Mouse (Mus musculus) embryonic facial prominence, embryonic 10.5 days (tissue): ENCODE results near the gene Cand2. TPM values are rescaled to one million over a fixed set of nuclear protein-coding genes. Genes with fewer than 3 reads are reported as not detected.

Experiments
- DNase-seq: peaks from one replicate; pipeline ENCODE4 v3.0.0-alpha.2; 2017; ENCODE audit warnings: low spot score
- H3K27ac ChIP-seq: fragments of 300-500 bp; sonication (generic); replicated peaks from 2 replicates; pipeline ENCODE4 v1.5.1; 2016; ENCODE audit warnings: mild to moderate bottlenecking
- H3K27me3 ChIP-seq: fragments of 300-500 bp; sonication (generic); replicated peaks from 2 replicates; pipeline ENCODE4 v1.6.1; 2016; ENCODE audit warnings: low read depth, mild to moderate bottlenecking; ENCODE audit not compliant: poor library complexity, severe bottlenecking
- H3K36me3 ChIP-seq: fragments of 300-500 bp; sonication (generic); replicated peaks from 2 replicates; pipeline ENCODE4 v1.6.1; 2016; ENCODE audit warnings: mild to moderate bottlenecking, moderate library complexity
- H3K4me1 ChIP-seq: fragments of 300-500 bp; sonication (generic); 2 replicates; pipeline ENCODE4 v1.6.1; 2016
- H3K4me3 ChIP-seq: fragments of 300-500 bp; sonication (generic); 2 replicates; pipeline ENCODE4 v1.5.1; 2016; ENCODE audit warnings: mild to moderate bottlenecking, moderate library complexity
- H3K9me3 ChIP-seq: fragments of 300-500 bp; sonication (generic); 2 replicates; pipeline ENCODE4 v1.6.1; 2016; ENCODE audit warnings: mild to moderate bottlenecking
- WGBS: fragments of 180-500 bp; shearing (Covaris S2); methylation state at CpG from one replicate; pipeline ENCODE4 v1.1.7; 2016; 5-methylcytosine and 5-hydroxymethylcytosine counted together
- polyA plus RNA-seq: library from polyadenylated mRNA; unstranded; fragments of >200 nt; fragmentation: Nextera tagmentation; extraction: Ambion mirVana; gene quantifications from 2 replicates; pipeline ENCODE4 v1.2.1, GENCODE M21; 2016

Gene Cand2
- 68.9 and 71.8 TPM in 2 replicates for polyA plus RNA-seq

GRCm38 (mm10) chr6:115774501-115774921, at the start of gene Cand2:
Gene Cand2, plus strand, starts transcription at chr6:115774538.
- peak; percentile 90 for DNase-seq
- Histone ChIP-seq H3K9me3 (no peaks in the 10 kb centered on the region), H3K27me3 (no peaks in the 10 kb centered on the region), H3K4me3 (peak within 1 kb of the TSS; percentile 92), H3K4me1 (peaks cover 31% of the 10 kb centered on the region), H3K36me3 (peaks cover 27% of the 10 kb centered on the region), H3K27ac (peak within 1 kb of the TSS; percentile 98)
- WGBS, result 0% methylated on average over 28 of the region's 28 CpGs

- WGBS, result 75% methylated on average over 1 of the region's 1 CpGs
- H3K36me3 ChIP-seq, result no peaks in the 10 kb centered on the region
- H3K9me3 ChIP-seq, result no peaks in the 10 kb centered on the region
- H3K4me1 ChIP-seq, result peaks cover 13% of the 10 kb centered on the region
- no peak overlapping the region for H3K4me3 ChIP-seq
- H3K27me3 ChIP-seq, result no peaks in the 10 kb centered on the region
- DNase-seq, result peak; percentile 67
- no peak overlapping the region for H3K27ac ChIP-seq
These were observed 47.2 kb upstream of the Cand2 start for GRCm38 (mm10) chr6:115727108-115727507.

GRCm38 (mm10) chr6:115727570-115727969, 46.8 kb upstream of the Cand2 start:
- no peaks in the 10 kb centered on the region for H3K27me3 ChIP-seq
- no peaks in the 10 kb centered on the region for H3K36me3 ChIP-seq
- H3K27ac ChIP-seq, result no peak overlapping the region
- H3K9me3 ChIP-seq, result no peaks in the 10 kb centered on the region
- H3K4me3 ChIP-seq, result no peak overlapping the region
- peaks cover 13% of the 10 kb centered on the region for H3K4me1 ChIP-seq
- DNase-seq, result no peak
- WGBS, result 42% methylated on average over 2 of the region's 2 CpGs

- H3K9me3 ChIP-seq, result no peaks in the 10 kb centered on the region
- no peaks in the 10 kb centered on the region for H3K36me3 ChIP-seq
- peaks cover 13% of the 10 kb centered on the region for H3K4me1 ChIP-seq
- 60% methylated on average over 20 of the region's 20 CpGs for WGBS
- H3K27me3 ChIP-seq, result no peaks in the 10 kb centered on the region
- no peak overlapping the region for H3K4me3 ChIP-seq
- DNase-seq, result peak; percentile 23
- H3K27ac ChIP-seq, result peak overlapping the region; percentile 61
These were observed 43.6 kb upstream of the Cand2 start for GRCm38 (mm10) chr6:115730560-115731342.

- Histone ChIP-seq H3K36me3 (no peaks in the 10 kb centered on the region), H3K4me3 (no peak overlapping the region), H3K27ac (no peak overlapping the region), H3K9me3 (no peaks in the 10 kb centered on the region), H3K27me3 (no peaks in the 10 kb centered on the region), H3K4me1 (peaks cover 13% of the 10 kb centered on the region)
- no peak for DNase-seq
- WGBS, result 85% methylated on average over 22 of the region's 22 CpGs
These were observed 41.9 kb upstream of the Cand2 start for GRCm38 (mm10) chr6:115732341-115732928.

GRCm38 (mm10) chr6:115734909-115735308, 39.4 kb upstream of the Cand2 start:
- H3K4me3 ChIP-seq, result no peak overlapping the region
- no peaks in the 10 kb centered on the region for H3K9me3 ChIP-seq
- no peaks in the 10 kb centered on the region for H3K36me3 ChIP-seq
- no peaks in the 10 kb centered on the region for H3K27me3 ChIP-seq
- H3K27ac ChIP-seq, result no peak overlapping the region
- H3K4me1 ChIP-seq, result peaks cover 13% of the 10 kb centered on the region
- 68% methylated on average over 4 of the region's 4 CpGs for WGBS
- peak; percentile 49 for DNase-seq

- 89% methylated on average over 5 of the region's 5 CpGs for WGBS
- no peaks in the 10 kb centered on the region for H3K36me3 ChIP-seq
- no peak overlapping the region for H3K4me3 ChIP-seq
- H3K9me3 ChIP-seq, result no peaks in the 10 kb centered on the region
- no peak overlapping the region for H3K27ac ChIP-seq
- no peaks in the 10 kb centered on the region for H3K27me3 ChIP-seq
- H3K4me1 ChIP-seq, result peaks cover 5% of the 10 kb centered on the region; the same call in 1 of the 2 replicates
- DNase-seq, result no peak
These were observed 35.3 kb upstream of the Cand2 start for GRCm38 (mm10) chr6:115739056-115739455.

- no peak for DNase-seq
- no peaks in the 10 kb centered on the region for H3K27me3 ChIP-seq
- H3K27ac ChIP-seq, result no peak overlapping the region
- H3K4me1 ChIP-seq, result peaks cover 20% of the 10 kb centered on the region
- no peak overlapping the region for H3K4me3 ChIP-seq
- H3K36me3 ChIP-seq, result no peaks in the 10 kb centered on the region
- 0% methylated on average over 1 of the region's 1 CpGs for WGBS
- no peaks in the 10 kb centered on the region for H3K9me3 ChIP-seq
These were observed 30.8 kb upstream of the Cand2 start for GRCm38 (mm10) chr6:115743569-115743968.

GRCm38 (mm10) chr6:115746326-115746725, 28.0 kb upstream of the Cand2 start:
- H3K36me3 ChIP-seq, result no peaks in the 10 kb centered on the region
- no peaks in the 10 kb centered on the region for H3K9me3 ChIP-seq
- H3K27ac ChIP-seq, result no peak overlapping the region
- H3K4me1 ChIP-seq, result peaks cover 20% of the 10 kb centered on the region
- H3K4me3 ChIP-seq, result no peak overlapping the region
- no peak for DNase-seq
- WGBS, result 59% methylated on average over 1 of the region's 1 CpGs
- H3K27me3 ChIP-seq, result no peaks in the 10 kb centered on the region

- 0 out of 2 replicates have a peak, but pooled peaks cover 2% of the 10 kb centered on the region for H3K9me3 ChIP-seq
- no peak overlapping the region for H3K27ac ChIP-seq
- WGBS, result 85% methylated on average over 7 of the region's 7 CpGs
- DNase-seq, result no peak
- H3K36me3 ChIP-seq, result no peaks in the 10 kb centered on the region
- peaks cover 14% of the 10 kb centered on the region for H3K4me1 ChIP-seq
- no peak overlapping the region for H3K4me3 ChIP-seq
- no peaks in the 10 kb centered on the region for H3K27me3 ChIP-seq
These were observed 18.8 kb upstream of the Cand2 start for GRCm38 (mm10) chr6:115755536-115755935.

GRCm38 (mm10) chr6:115758981-115759435, 15.3 kb upstream of the Cand2 start:
- 70% methylated on average over 9 of the region's 9 CpGs for WGBS
- no peaks in the 10 kb centered on the region for H3K36me3 ChIP-seq
- no peak overlapping the region for H3K4me3 ChIP-seq
- H3K27me3 ChIP-seq, result no peaks in the 10 kb centered on the region
- peaks cover 48% of the 10 kb centered on the region for H3K4me1 ChIP-seq
- no peak for DNase-seq
- 0 out of 2 replicates have a peak, but pooled peaks cover 2% of the 10 kb centered on the region for H3K9me3 ChIP-seq
- H3K27ac ChIP-seq, result no peak overlapping the region; the same call in 1 of the 2 replicates

- WGBS, result 59% methylated on average over 5 of the region's 5 CpGs
- H3K27me3 ChIP-seq, result no peaks in the 10 kb centered on the region
- DNase-seq, result no peak
- no peaks in the 10 kb centered on the region for H3K36me3 ChIP-seq
- no peak overlapping the region; the same call in 1 of the 2 replicates for H3K27ac ChIP-seq
- H3K4me3 ChIP-seq, result no peak overlapping the region
- 0 out of 2 replicates have a peak, but pooled peaks cover 2% of the 10 kb centered on the region for H3K9me3 ChIP-seq
- peaks cover 52% of the 10 kb centered on the region for H3K4me1 ChIP-seq
These were observed 14.9 kb upstream of the Cand2 start for GRCm38 (mm10) chr6:115759461-115759860.

GRCm38 (mm10) chr6:115760137-115760536, 14.2 kb upstream of the Cand2 start:
- 0 out of 2 replicates have a peak, but pooled peaks cover 2% of the 10 kb centered on the region for H3K9me3 ChIP-seq
- H3K36me3 ChIP-seq, result no peaks in the 10 kb centered on the region
- no peak overlapping the region for H3K4me3 ChIP-seq
- 91% methylated on average over 4 of the region's 4 CpGs for WGBS
- no peak overlapping the region for H3K27ac ChIP-seq
- H3K27me3 ChIP-seq, result no peaks in the 10 kb centered on the region
- no peak for DNase-seq
- H3K4me1 ChIP-seq, result peaks cover 56% of the 10 kb centered on the region
